19 mouse cellular contexts compared by ENCODE assay signal in the genomic region with DNA sequence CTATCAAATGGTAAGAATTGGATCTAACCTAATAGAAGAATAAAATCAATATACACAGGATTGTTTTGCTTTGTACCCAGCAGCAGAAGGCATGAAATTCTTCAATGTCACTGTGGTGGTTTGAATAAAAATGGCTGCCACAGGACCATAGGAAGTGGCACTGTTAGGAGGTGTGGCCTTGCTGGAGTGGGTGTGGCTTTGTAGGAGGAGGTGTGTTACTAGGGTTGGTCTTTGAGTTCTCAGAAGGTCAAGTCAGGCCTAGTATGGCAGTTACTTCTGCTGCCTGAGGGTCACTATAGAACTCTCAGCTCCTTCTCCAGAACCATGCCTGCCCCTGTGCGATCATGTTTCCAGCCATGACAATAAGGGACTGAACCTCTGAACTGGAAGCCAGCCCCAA. TPM values are rescaled to one million over a fixed set of nuclear protein-coding genes. Genes with fewer than 3 reads are reported as not detected.
A peak's percentile ranks its signal among the peaks of the same experiment; 100 is the strongest.
DNase-seq lines count a peak whose midpoint lies in the region; ATAC-seq and TF ChIP-seq lines count a peak whose summit lies in the region.
"Had no signal": no experiment of that assay in that cellular context is flagged by ENCODE, and none has a peak within 500 bp of the region (broad histone marks: within the 10 kb centered on the region; RNA-seq: fewer than 3 reads in every experiment).

No protein-coding gene starts in this region.

- no peak overlapping the region for H3K4me2 ChIP-seq in heart, postnatal 0 days (ENCODE audit: low read depth, low read length)
- H3K4me2 ChIP-seq: embryonic facial prominence, embryonic 13.5 days; forebrain, embryonic 13.5 days; heart, embryonic 12.5 days; hindbrain, embryonic 14.5 days had no signal

- TF ChIP-seq EP300 in heart, postnatal 0 days (IDR thresholded peaks at IDR 0.05; ENCODE audit: low read depth), result no peak

- no peak for DNase-seq in heart, postnatal 0 days (ENCODE audit: low spot score)
- DNase-seq in heart, postnatal 14 days, result no peak
- DNase-seq in 3T3-L1 (ENCODE audit: low read depth, low spot score) (peak; percentile 16), ES-CJ7 (ENCODE audit: low read depth, low spot score) (peak; percentile 32), ZHBTc4 (ENCODE audit: low read depth, low spot score) (peak; percentile 57)
- no peak for DNase-seq in layer of hippocampus, adult 18-20 months (ENCODE audit: low spot score in 2 of 2)
- no peak for DNase-seq in layer of hippocampus, postnatal 10 days (ENCODE audit: low spot score in 2 of 2)
- DNase-seq in testis, postnatal 14 days (ENCODE audit: low spot score), result no peak
- DNase-seq: adrenal gland, postnatal 10 days; cerebellum, adult 11-12 months; cerebellum, adult 9-10 months; cerebellum, postnatal 25 days; forebrain, postnatal 0 days; gastrocnemius, postnatal 14 days had no signal

- H3K4me1 ChIP-seq in heart, postnatal 0 days (ENCODE audit: control insufficient read depth, insufficient read depth), result no peaks in the 10 kb centered on the region
- H3K4me1 ChIP-seq: embryonic facial prominence, embryonic 13.5 days; forebrain, embryonic 13.5 days; heart, embryonic 12.5 days had no signal

- no peak for TF ChIP-seq CTCF in heart, postnatal 0 days (IDR thresholded peaks at IDR 0.05; ENCODE audit: low read depth)

- ATAC-seq in heart, postnatal 0 days (ENCODE audit: insufficient read depth, low read depth), result peak; percentile 17; the same call in 1 of the 2 replicates
- ATAC-seq: forebrain, embryonic 13.5 days; forebrain, postnatal 0 days; intestine, postnatal 0 days had no signal

- H3K9ac ChIP-seq in heart, postnatal 0 days (replicated peaks; ENCODE audit: low read depth, low read length), result no peak overlapping the region
- H3K9ac ChIP-seq: embryonic facial prominence, embryonic 13.5 days; forebrain, embryonic 13.5 days; forebrain, postnatal 0 days; heart, embryonic 12.5 days; hindbrain, embryonic 14.5 days had no signal

- H3K4me3 ChIP-seq in heart, postnatal 0 days (ENCODE audit: low read depth, low read length), result no peak overlapping the region
- H3K4me3 ChIP-seq: embryonic facial prominence, embryonic 13.5 days; forebrain, embryonic 13.5 days; heart, embryonic 12.5 days had no signal

- intact Hi-C loops in heart, postnatal 14 days (cut with DNase I), result no loop called here

- no peaks in the 10 kb centered on the region for H3K27me3 ChIP-seq in heart, postnatal 0 days (ENCODE audit: control insufficient read depth, insufficient read depth, low read length)
- H3K27me3 ChIP-seq: embryonic facial prominence, embryonic 13.5 days; forebrain, embryonic 13.5 days; heart, embryonic 12.5 days had no signal

- 100% methylated on average over 1 of the region's 1 CpGs for WGBS in heart, postnatal 0 days

- H3K9me3 ChIP-seq in heart, postnatal 0 days (replicated peaks; ENCODE audit: control insufficient read depth, low read length), result no peaks in the 10 kb centered on the region
- H3K9me3 ChIP-seq: embryonic facial prominence, embryonic 13.5 days; forebrain, embryonic 13.5 days; heart, embryonic 12.5 days had no signal

- peaks cover 85% of the 10 kb centered on the region for H3K36me3 ChIP-seq in heart, postnatal 0 days (replicated peaks; ENCODE audit: control insufficient read depth, insufficient read depth, low read length)

- H3K27ac ChIP-seq in heart, postnatal 0 days (ENCODE audit: low read depth), result no peak overlapping the region
- H3K27ac ChIP-seq: embryonic facial prominence, embryonic 13.5 days; forebrain, embryonic 13.5 days; hindbrain, embryonic 14.5 days had no signal

RNA-seq across cellular contexts. Expression of gene Vezt, which starts 40.5 kb away (rescaled TPM):
- total RNA-seq in heart, postnatal 0 days (2014; rRNA removed; ENCODE audit: low replicate concordance), result 20.8 and 23.8 TPM in 2 replicates
- 21.9 and 25.8 TPM in 2 replicates for polyA plus RNA-seq in heart, postnatal 0 days (2015; fragmentation: Nextera tagmentation; extraction: Ambion mirVana)
- 10 to 100 TPM; 34.9 to 35.3 TPM for total RNA-seq in heart, postnatal 14 days (2021)
- 10 to 100 TPM; 58.2 to 62.3 TPM for total RNA-seq in layer of hippocampus, adult 18-20 months (2021)
- total RNA-seq in layer of hippocampus, postnatal 10 days (2021), result 10 to 100 TPM; 78.5 to 94.9 TPM

RNA-seq across cellular contexts. Expression of gene Fgd6, which starts 40.7 kb away (rescaled TPM):
- 2.7 and 3.6 TPM in 2 replicates for total RNA-seq in heart, postnatal 0 days (2014; rRNA removed; ENCODE audit: low replicate concordance)
- 1.3 and 1.4 TPM in 2 replicates for polyA plus RNA-seq in heart, postnatal 0 days (2015; fragmentation: Nextera tagmentation; extraction: Ambion mirVana)
- 1 to 10 TPM; 6.9 to 7.3 TPM for total RNA-seq in heart, postnatal 14 days (2021)
- total RNA-seq in layer of hippocampus, adult 18-20 months (2021), result 1 to 10 TPM; 9.8 to 9.9 TPM
- 1 to 10 TPM; 8.5 to 8.9 TPM for total RNA-seq in layer of hippocampus, postnatal 10 days (2021)

Comparison
In these comparisons a context has a peak if more than half of its experiments do, and no peak if none do; other contexts are left out.
1. DNase-seq: peak in 3T3-L1 (single experiment), ES-CJ7 (single experiment) and ZHBTc4 (single experiment); none in heart, postnatal 0 days (single experiment), heart, postnatal 14 days (0 of 2), layer of hippocampus, adult 18-20 months (0 of 2), layer of hippocampus, postnatal 10 days (0 of 2) and testis, postnatal 14 days (single experiment).